Mouse (Mus musculus): Measurements from ENCODE around the gene Cd101.

Cd101 gene

GRCm38 (mm10) chr3:101037984-101038545 lies 8.7 kb upstream of the Cd101 start:
- DNase-seq, result no peak

- no peak for DNase-seq
Observed at GRCm38 (mm10) chr3:101036001-101036400, 6.6 kb upstream of the Cd101 start.

- no peak for DNase-seq
Observed at GRCm38 (mm10) chr3:101034509-101034908, 5.2 kb upstream of the Cd101 start.

- no peak for DNase-seq
Observed at GRCm38 (mm10) chr3:101033644-101034043, 4.3 kb upstream of the Cd101 start.

- no peak for DNase-seq
Observed at GRCm38 (mm10) chr3:101031456-101032142, 2.2 kb upstream of the Cd101 start.

- DNase-seq, result no peak
Observed at GRCm38 (mm10) chr3:101030630-101031029, 1.3 kb upstream of the Cd101 start.

GRCm38 (mm10) chr3:101026741-101027140 lies 2.6 kb downstream of the Cd101 start:
- DNase-seq, result no peak

- DNase-seq, result no peak
Observed at GRCm38 (mm10) chr3:101022967-101023366, 6.4 kb downstream of the Cd101 start.

GRCm38 (mm10) chr3:101021481-101022051 lies 7.8 kb downstream of the Cd101 start:
- DNase-seq, result no peak

GRCm38 (mm10) chr3:101021073-101021472 lies 8.3 kb downstream of the Cd101 start:
- DNase-seq, result no peak

- no peak for DNase-seq
Observed at GRCm38 (mm10) chr3:101018494-101018893, 10.9 kb downstream of the Cd101 start.

- no peak for DNase-seq
Observed at GRCm38 (mm10) chr3:101016050-101016449, 13.3 kb downstream of the Cd101 start.

- DNase-seq, result no peak
Observed at GRCm38 (mm10) chr3:101015254-101015653, 14.1 kb downstream of the Cd101 start.

- DNase-seq, result no peak
Observed at GRCm38 (mm10) chr3:101013536-101013935, 15.8 kb downstream of the Cd101 start.

- DNase-seq, result no peak
Observed at GRCm38 (mm10) chr3:101013005-101013404, 16.4 kb downstream of the Cd101 start.

- no peak for DNase-seq
Observed at GRCm38 (mm10) chr3:101012597-101012996, 16.8 kb downstream of the Cd101 start.

- no peak for DNase-seq
Observed at GRCm38 (mm10) chr3:101012131-101012571, 17.2 kb downstream of the Cd101 start.

- no peak for DNase-seq
Observed at GRCm38 (mm10) chr3:101011203-101011600, 18.2 kb downstream of the Cd101 start.

GRCm38 (mm10) chr3:101010589-101011202 lies 18.7 kb downstream of the Cd101 start:
- DNase-seq, result no peak

- no peak for DNase-seq
Observed at GRCm38 (mm10) chr3:101007112-101007782, 22.1 kb downstream of the Cd101 start.

GRCm38 (mm10) chr3:101005392-101005791 lies 24.0 kb downstream of the Cd101 start:
- DNase-seq, result no peak

- DNase-seq, result no peak
Observed at GRCm38 (mm10) chr3:101003575-101004356, 25.6 kb downstream of the Cd101 start.

GRCm38 (mm10) chr3:100999732-101000131 lies 29.6 kb downstream of the Cd101 start:
- no peak for DNase-seq

Data from right cerebral cortex, postnatal 25 days (tissue).